Mouse (Mus musculus): ENCODE measurements around the gene Cep164. TPM values are rescaled to one million over a fixed set of nuclear protein-coding genes. Genes with fewer than 3 reads are reported as not detected.

The Cep164 gene
- polyA plus RNA-seq, 1 experiment from 2014 or later, result 6.1 TPM

DNA sequence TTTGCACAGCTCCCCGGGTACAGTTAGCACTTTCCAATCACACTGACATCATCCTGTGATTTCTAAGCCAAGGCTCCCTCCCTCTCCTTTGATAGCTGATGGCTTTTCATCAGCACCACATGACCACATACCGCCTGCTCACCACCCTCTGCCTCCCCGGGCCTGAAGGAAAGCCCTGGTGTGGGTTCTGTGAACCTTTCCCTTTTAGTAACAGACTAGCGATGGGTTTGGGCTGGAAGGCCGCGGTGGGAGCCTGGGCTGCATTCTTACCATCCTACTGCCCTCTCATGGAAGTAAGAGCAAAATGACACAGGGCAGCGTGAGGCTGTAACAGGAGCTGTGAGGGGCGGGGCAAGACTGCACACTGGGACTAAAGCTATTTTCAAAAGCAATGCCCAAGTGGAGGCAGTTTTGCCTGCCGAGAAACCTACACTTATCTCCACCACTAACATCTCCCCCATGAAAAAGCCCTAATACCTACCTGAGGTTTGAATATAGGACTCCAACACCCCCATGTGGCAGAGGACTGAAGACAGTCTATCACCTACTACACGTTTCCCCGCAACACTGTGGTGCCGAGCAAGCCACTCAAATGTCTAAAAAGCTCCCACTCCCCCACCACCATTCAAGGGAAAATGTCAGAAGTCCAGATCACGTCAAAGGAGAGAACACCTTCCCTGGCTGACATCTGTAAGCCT, 29.9 kb downstream of the Cep164 start:
- H3K9me3 ChIP-seq (ENCODE audit: low read length), result no peaks in the 10 kb centered on the region
- DNase-seq (no peak), ATAC-seq (no peak)
- H3K27me3 ChIP-seq (ENCODE audit: insufficient read depth, low read length), result no peaks in the 10 kb centered on the region
- H3K27ac ChIP-seq (ENCODE audit: low read depth), result no peak overlapping the region
- no peak overlapping the region for H3K4me2 ChIP-seq (ENCODE audit: low read depth, low read length)
- peaks cover under 1% of the 10 kb centered on the region; the same call in 1 of the 2 replicates for H3K4me1 ChIP-seq (ENCODE audit: insufficient read depth)
- H3K36me3 ChIP-seq (replicated peaks; ENCODE audit: insufficient read depth, low read length), result peaks cover 7% of the 10 kb centered on the region; the same call in 1 of the 2 replicates
- H3K9ac ChIP-seq (replicated peaks), result no peak overlapping the region
- no peak overlapping the region for H3K4me3 ChIP-seq (ENCODE audit: low read depth, low read length)
- TF ChIP-seq CTCF (IDR thresholded peaks at IDR 0.05; ENCODE audit: low read depth) (peak; percentile 49), EP300 (IDR thresholded peaks at IDR 0.05; ENCODE audit: low read depth) (no peak)
- WGBS (ENCODE audit: insufficient replicate concordance), result 40% methylated on average over 13 of the region's 13 CpGs

DNA sequence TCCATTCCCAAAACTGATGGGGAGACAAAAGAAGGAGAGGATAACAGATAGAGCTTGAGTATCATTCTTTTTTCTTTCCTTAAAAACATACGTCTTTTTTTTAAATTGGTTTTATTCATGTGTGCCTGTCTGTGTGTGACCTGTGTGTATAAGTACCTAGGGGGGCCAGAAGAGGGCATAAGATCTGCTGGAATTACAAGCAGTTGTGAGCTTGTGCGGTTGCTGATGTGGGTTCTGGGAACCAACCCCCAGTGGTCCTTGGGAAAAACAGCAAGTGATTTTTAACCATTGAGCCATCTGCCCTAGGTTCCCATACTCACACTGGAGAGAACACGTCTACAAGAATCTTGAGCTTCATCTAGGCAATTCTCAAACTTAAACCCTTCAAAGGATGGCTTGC, 31.2 kb downstream of the Cep164 start:
- Histone ChIP-seq H3K36me3 (replicated peaks; ENCODE audit: insufficient read depth, low read length) (peaks cover 8% of the 10 kb centered on the region; the same call in 1 of the 2 replicates), H3K9ac (replicated peaks) (no peak overlapping the region), H3K4me2 (ENCODE audit: low read depth, low read length) (no peak overlapping the region), H3K27ac (ENCODE audit: low read depth) (no peak overlapping the region), H3K4me3 (ENCODE audit: low read depth, low read length) (no peak overlapping the region), H3K9me3 (ENCODE audit: low read length) (no peaks in the 10 kb centered on the region), H3K4me1 (ENCODE audit: insufficient read depth) (no peaks in the 10 kb centered on the region), H3K27me3 (ENCODE audit: insufficient read depth, low read length) (no peaks in the 10 kb centered on the region)
- no peak for TF ChIP-seq EP300 (IDR thresholded peaks at IDR 0.05; ENCODE audit: low read depth)
- peak; percentile 32; the same call in 1 of the 2 replicates for TF ChIP-seq CTCF (IDR thresholded peaks at IDR 0.05; ENCODE audit: low read depth)
- 77% methylated on average over 3 of the region's 3 CpGs for WGBS (ENCODE audit: insufficient replicate concordance)
- DNase-seq, result no peak
- no peak for ATAC-seq

DNA sequence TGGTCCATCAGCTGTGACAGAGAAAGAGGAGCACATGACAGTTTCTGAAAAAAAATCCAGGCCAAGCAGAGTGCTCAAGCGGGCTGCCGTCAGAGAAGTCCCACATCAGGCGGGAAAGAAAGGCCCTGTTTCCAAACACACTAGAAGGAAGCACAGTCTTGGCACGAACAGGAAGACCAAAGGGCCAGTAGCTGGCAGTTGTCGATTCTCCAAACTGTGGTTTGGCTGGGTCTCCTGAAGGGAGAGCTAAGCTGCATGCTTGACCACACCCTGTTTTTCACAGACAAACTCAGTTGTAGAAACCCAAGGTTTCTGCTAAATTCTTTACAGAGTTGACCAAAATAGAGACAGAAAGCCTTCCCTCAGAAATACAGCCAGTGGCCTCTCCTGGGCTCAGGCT, 32.8 kb downstream of the Cep164 start:
- Histone ChIP-seq H3K4me3 (ENCODE audit: low read depth, low read length) (no peak overlapping the region), H3K9ac (replicated peaks) (no peak overlapping the region), H3K9me3 (ENCODE audit: low read length) (no peaks in the 10 kb centered on the region), H3K36me3 (replicated peaks; ENCODE audit: insufficient read depth, low read length) (peaks cover 6% of the 10 kb centered on the region; the same call in 1 of the 2 replicates), H3K4me1 (ENCODE audit: insufficient read depth) (no peaks in the 10 kb centered on the region), H3K27ac (ENCODE audit: low read depth) (no peak overlapping the region), H3K27me3 (ENCODE audit: insufficient read depth, low read length) (no peaks in the 10 kb centered on the region), H3K4me2 (ENCODE audit: low read depth, low read length) (no peak overlapping the region)
- no peak for DNase-seq
- WGBS (ENCODE audit: insufficient replicate concordance), result 61% methylated on average over 5 of the region's 5 CpGs
- TF ChIP-seq CTCF (IDR thresholded peaks at IDR 0.05; ENCODE audit: low read depth) (no peak), EP300 (IDR thresholded peaks at IDR 0.05; ENCODE audit: low read depth) (no peak)
- no peak for ATAC-seq

DNA sequence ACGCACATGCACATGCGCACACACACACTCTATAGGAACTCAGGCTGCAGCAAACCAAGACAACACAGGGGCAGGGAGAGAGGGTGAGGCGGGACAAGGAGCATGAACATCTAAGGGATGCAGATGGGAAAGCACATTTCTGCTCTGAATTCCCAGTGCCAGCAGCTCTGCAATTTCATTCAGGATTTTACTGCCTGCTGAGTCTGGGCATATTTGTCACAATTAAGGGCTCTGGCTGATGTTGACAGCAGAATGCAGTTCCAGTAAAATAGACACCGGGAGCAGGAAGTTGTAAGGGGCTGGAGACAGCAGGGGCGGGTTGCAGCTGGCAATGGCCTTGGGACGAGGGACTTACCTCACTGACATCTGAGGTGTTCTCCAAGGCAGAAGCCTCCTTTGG, 34.8 kb downstream of the Cep164 start:
- peaks cover 3% of the 10 kb centered on the region; the same call in 1 of the 2 replicates for H3K4me1 ChIP-seq (ENCODE audit: insufficient read depth)
- no peak for ATAC-seq
- 79% methylated on average over 6 of the region's 6 CpGs for WGBS (ENCODE audit: insufficient replicate concordance)

DNA sequence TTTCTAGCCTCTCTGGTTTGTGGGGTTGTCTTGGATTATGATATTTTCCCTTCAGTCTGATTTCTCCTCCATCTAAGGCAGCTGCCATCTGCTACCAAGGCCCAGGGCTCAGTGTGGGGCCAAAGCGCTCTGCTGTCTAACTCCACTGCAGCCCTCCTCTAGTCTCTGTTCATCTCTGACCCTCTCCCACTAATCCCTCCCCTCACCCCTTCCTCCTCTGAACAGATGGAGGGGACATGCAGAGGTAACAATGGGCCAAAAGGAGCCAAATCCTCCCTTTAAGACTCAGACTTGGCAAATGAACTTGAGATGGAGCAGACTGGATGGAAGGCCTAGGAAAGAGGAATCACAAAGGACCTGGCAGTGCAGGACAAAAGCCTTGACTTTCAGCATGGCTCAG, 36.3 kb downstream of the Cep164 start:
- Histone ChIP-seq H3K4me1 (ENCODE audit: insufficient read depth) (peaks cover 14% of the 10 kb centered on the region), H3K9ac (replicated peaks) (no peak overlapping the region), H3K36me3 (replicated peaks; ENCODE audit: insufficient read depth, low read length) (peaks cover 6% of the 10 kb centered on the region; the same call in 1 of the 2 replicates), H3K9me3 (ENCODE audit: low read length) (no peaks in the 10 kb centered on the region), H3K27me3 (ENCODE audit: insufficient read depth, low read length) (no peaks in the 10 kb centered on the region), H3K4me3 (ENCODE audit: low read depth, low read length) (no peak overlapping the region), H3K27ac (ENCODE audit: low read depth) (no peak overlapping the region), H3K4me2 (ENCODE audit: low read depth, low read length) (no peak overlapping the region)
- TF ChIP-seq CTCF (IDR thresholded peaks at IDR 0.05; ENCODE audit: low read depth), result no peak
- no peak for TF ChIP-seq EP300 (IDR thresholded peaks at IDR 0.05; ENCODE audit: low read depth)
- 92% methylated on average over 1 of the region's 1 CpGs for WGBS (ENCODE audit: insufficient replicate concordance)
- ATAC-seq, result no peak
- DNase-seq, result no peak

More for the DNA sequence above, 34.8 kb downstream of the Cep164 start:
- Histone ChIP-seq H3K9ac (replicated peaks) (no peak overlapping the region), H3K27me3 (ENCODE audit: insufficient read depth, low read length) (no peaks in the 10 kb centered on the region), H3K4me3 (ENCODE audit: low read depth, low read length) (no peak overlapping the region), H3K36me3 (replicated peaks; ENCODE audit: insufficient read depth, low read length) (peaks cover 6% of the 10 kb centered on the region; the same call in 1 of the 2 replicates), H3K4me2 (ENCODE audit: low read depth, low read length) (no peak overlapping the region), H3K27ac (ENCODE audit: low read depth) (no peak overlapping the region), H3K9me3 (ENCODE audit: low read length) (no peaks in the 10 kb centered on the region)
- DNase-seq, result no peak
- TF ChIP-seq EP300 (IDR thresholded peaks at IDR 0.05; ENCODE audit: low read depth), result no peak
- TF ChIP-seq CTCF (IDR thresholded peaks at IDR 0.05; ENCODE audit: low read depth), result no peak

DNA sequence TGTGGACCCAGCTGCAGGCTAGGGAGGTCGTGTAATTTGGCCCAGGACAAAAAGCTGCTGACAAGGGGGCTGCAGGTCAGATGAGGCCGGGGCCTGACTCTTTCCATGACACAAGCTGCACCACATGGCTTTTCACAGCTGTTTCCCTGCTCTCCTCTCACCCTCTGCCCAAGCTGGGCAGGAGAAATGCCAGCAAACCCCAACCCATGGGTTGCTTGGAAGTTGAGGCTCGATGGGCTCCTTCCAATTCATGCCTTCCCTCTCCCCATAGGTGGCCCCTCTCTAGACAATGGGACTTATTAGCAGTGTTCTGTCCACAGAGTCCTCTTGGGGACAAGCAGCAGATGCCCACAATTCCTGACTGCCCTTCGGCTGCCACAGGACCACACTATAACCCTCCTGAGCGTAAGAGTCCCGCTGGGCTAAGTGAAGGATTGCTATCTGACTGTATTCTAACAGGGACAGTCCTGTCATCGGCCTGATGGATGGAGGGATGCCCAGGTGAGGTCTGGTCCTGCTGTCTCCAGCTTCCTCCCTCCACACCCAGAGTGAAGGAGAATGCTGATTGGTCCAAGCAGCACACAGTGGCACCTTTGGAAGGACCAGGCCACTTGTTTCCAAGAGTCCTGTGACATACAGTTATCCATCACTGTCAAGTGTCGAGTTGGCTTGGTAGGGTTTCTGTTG, 36.9 kb downstream of the Cep164 start:
- Histone ChIP-seq H3K36me3 (replicated peaks; ENCODE audit: insufficient read depth, low read length) (peaks cover 6% of the 10 kb centered on the region; the same call in 1 of the 2 replicates), H3K27me3 (ENCODE audit: insufficient read depth, low read length) (no peaks in the 10 kb centered on the region), H3K4me2 (ENCODE audit: low read depth, low read length) (no peak overlapping the region), H3K9ac (replicated peaks) (no peak overlapping the region), H3K4me1 (ENCODE audit: insufficient read depth) (peaks cover 17% of the 10 kb centered on the region), H3K27ac (ENCODE audit: low read depth) (no peak overlapping the region), H3K4me3 (ENCODE audit: low read depth, low read length) (no peak overlapping the region), H3K9me3 (ENCODE audit: low read length) (no peaks in the 10 kb centered on the region)
- DNase-seq (no peak), ATAC-seq (no peak)
- no peak for TF ChIP-seq EP300 (IDR thresholded peaks at IDR 0.05; ENCODE audit: low read depth)
- 78% methylated on average over 8 of the region's 8 CpGs for WGBS (ENCODE audit: insufficient replicate concordance)
